Mouse (Mus musculus): Measurements from ENCODE around the gene Scamp4.
A peak's percentile ranks its signal among the peaks of the same experiment; 100 is the strongest.

The Scamp4 gene

DNA sequence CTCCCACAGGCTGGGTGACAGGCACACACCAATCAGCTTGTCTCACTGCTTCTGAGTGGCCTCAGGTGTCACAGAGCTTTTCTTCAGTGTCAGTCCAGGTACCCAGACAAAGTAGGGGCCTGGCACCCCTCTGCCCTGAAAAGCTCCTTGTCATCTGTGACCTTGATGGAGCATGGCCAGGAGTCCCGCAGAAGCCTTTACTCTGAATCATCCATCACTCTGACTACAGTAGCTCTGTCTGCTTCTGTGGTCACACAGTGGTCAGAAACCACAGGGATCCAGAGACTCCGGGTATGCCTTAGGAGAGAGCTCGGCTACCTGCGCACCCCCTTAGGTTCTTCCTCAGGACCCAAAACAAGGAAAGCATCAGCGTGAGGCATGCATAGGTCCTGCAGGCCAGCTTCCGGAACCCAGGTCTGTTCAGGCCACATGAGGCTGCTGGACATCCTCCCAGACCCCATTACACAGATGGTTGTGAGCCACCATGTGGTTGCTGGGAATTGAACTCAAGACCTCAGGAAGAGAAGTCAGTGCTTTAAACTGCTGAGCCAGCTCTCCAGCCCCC, 50.6 kb downstream of the Scamp4 start:
- DNase-seq (ENCODE audit: low spot score in 2 of 2): no peak

DNA sequence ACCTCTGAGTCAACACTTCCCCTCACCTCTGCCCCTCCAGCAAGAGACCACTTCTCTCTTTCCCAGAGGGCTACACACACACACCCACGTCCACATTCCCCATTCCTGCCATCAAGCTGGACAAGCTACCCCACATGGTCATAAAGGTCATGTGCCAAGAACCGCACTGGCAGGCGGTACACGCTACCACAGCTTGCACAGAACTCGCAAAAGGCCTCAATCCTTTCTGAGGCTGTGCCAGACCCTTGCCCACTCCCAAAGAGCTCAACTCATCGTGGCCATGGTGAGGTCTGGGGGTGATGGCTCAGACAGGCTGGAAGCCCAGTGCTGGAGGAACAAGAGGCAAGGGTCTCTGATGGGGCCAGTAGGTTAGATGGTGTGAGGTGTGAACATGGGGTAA, 52.2 kb downstream of the Scamp4 start:
- no peak for DNase-seq (ENCODE audit: low spot score in 2 of 2)

- no peak for DNase-seq (ENCODE audit: low spot score in 2 of 2)
Observed at GRCm38 (mm10) chr10:80655406-80656129, 52.9 kb downstream of the Scamp4 start.

DNA sequence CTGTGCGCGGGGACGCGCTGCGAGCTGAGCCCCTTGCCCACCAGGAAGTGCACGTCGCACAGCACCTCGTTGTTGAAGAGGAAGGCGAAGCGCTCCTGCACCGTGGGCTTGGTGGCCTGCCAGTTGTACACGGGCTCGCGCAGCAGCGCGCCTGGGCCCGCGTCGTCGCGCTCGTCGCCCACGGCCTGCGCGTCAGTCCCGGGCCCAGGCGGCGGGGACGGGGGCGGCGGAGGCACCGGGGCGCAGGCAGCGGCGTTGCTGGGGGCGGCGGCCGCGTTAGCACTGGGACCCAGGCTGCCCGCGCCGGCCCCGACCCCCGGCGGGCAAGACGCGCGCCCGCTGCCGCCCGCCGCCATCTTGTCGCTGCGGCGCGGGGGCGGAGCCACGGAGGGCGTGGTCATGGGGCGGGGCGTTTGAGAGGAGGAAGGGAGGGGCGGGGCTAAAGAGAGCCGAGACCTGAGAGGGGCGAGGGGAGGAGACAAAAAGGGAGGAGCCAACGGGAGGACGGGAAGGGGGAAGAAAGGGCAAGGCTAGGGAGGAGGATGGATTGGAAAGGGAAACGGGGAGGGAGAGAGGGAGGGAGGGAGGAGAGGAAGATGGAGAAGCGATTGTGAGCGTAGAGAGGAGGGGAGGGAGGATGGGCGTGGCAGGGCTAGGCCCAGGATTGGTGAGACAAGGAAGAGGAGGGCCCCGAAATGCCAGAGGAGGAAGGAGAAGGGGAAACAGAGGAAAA, 53.6 kb downstream of the Scamp4 start:
- DNase-seq (ENCODE audit: low spot score in 2 of 2): peak; percentile 90 to 96

DNA sequence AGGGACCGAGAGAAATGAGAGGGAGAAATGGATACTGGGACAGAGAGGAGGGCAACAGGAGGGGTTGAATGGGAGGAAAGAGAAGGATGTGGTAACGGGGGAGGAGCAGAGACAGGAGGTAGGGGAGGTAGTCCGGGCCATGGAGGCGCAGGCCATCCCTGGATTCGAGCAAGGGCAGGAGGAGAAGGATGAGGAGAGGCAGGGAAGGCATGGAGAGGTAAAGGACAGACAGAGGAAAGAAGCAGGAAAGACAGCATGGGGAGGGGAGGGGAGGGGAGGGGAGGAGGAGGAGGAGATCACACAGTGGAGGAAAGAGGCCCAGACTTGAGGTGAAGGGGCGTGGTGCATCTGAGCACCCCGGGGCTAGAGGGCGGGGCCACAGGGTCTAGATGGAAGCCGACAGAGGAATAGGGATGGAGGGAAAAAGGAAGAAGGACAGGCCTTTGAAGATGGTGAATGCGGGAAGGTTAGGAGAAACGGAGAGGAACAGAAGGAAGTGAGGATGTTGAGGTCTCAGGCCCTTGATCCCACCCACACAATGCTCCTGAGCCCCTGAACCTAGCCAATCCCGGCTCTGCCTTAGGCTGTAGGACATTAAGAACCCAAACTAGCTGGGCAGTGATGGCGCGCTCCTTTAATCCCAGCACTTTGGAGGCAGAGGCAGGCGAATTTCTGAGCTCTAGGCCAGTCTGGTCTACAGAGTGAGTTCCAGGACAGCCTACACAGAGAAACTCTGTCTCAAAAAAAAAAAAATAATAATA, 54.4 kb downstream of the Scamp4 start, which contains the start of gene Btbd2:
Btbd2 (minus strand) TSS at position 209 of the 761 bp plus-strand sequence.
- no peak for DNase-seq (ENCODE audit: low spot score in 2 of 2)

DNA sequence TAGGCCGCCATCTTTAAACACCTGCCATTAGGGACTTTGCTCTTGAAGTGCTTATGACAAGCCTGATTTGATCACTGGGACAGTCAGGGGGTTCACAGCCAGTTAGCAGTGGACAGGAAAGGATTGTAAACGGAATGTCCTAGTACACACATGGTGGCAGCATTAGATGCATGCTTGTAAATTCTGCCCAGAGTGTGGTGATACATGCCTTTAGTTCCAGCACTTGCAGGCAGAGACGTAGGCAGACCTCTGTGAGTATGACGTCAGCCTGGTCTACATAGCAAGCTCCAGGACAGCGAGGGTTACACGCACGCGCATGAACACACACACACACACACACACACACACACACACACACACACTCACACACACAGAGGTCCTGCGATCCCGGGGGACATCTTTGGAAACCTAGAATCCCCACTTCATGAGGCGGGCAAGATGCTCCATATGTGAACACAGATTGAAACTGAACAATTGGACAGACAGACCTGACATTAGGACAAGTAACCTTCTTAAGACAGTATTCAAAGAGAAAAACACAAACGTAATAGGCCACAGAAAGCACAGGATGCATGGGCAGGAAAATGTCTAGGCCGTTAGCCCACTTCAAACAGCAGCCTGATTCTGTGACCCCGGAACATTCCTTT, 55.6 kb downstream of the Scamp4 start:
- no peak for DNase-seq (ENCODE audit: low spot score in 2 of 2)

DNA sequence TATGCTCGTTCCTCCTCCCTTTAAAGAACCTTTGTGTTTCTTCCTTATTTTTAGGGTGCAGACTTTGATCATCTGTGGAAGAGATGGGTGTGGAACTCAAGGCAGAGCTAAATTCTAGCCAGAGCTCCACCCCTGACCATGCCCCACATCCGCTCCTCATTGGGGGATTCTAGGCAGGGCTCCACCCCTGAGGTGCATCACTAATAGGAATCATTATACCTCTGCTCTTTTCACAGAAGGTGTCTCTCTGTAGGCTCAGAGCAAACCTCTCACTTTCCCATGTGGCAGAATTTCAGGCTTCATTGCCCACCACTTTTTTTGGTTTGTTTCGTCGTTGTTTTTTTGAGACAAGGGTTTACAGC, 56.1 kb downstream of the Scamp4 start:
- DNase-seq (ENCODE audit: low spot score in 2 of 2): no peak

DNA sequence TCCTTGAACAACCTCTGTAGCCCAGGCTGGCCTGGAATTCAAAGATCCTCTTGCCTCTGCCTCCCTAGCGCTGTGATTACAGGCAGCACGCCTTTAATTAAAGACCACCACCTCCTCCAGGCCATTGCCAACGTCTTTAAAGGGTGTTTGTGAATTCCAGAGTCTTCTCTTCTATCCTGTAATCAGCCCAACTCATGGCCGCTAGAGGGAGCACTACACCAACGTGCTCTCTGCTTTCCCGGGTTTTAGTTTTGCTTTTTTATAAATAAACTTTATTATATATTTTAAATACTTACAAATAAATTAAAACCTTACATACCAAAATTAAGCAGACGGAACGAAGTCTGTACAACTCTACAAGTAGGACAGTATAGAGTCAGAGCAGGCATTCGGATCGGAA, 56.5 kb downstream of the Scamp4 start:
- DNase-seq (ENCODE audit: low spot score in 2 of 2): peak in 1 of 2 experiments; percentile 73

GRCm38 (mm10) chr10:80661149-80661548, 58.5 kb downstream of the Scamp4 start:
- peak in 1 of 2 experiments; percentile 46 for DNase-seq (ENCODE audit: low spot score in 2 of 2)

DNA sequence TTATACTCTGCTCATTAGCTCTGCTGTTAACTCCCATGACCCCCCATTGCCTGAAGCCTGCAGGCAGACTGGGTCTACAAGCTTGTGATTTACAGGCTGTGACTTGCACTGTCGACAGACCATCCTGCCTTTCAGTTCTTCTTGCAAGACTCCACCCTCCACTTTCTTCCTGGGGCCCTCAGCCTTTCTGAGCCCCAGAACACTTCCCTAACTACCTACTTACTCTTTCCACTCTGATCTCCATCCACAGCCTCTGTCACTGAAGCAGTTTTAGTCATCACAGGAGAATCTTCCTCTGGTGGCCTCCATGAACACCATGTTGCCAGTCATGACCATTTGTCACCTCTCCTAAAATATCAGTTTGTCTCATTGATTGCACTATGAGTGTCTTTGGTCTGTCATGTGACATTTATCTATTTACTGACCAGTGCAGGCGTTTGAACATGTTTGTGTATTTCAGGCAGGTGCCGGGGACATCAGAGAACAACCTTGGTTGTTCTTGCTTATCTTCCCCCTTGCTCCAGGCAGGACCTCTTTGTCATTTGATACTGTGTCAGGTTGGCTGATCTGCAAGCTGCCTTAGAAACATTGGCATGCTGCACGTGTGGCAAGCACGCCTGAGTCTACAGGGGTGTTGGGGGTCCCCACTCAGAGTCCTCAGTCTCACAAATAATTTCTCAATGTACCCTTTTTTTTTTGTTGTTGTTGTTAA, 61.0 kb downstream of the Scamp4 start:
- DNase-seq (ENCODE audit: low spot score in 2 of 2): no peak

DNA sequence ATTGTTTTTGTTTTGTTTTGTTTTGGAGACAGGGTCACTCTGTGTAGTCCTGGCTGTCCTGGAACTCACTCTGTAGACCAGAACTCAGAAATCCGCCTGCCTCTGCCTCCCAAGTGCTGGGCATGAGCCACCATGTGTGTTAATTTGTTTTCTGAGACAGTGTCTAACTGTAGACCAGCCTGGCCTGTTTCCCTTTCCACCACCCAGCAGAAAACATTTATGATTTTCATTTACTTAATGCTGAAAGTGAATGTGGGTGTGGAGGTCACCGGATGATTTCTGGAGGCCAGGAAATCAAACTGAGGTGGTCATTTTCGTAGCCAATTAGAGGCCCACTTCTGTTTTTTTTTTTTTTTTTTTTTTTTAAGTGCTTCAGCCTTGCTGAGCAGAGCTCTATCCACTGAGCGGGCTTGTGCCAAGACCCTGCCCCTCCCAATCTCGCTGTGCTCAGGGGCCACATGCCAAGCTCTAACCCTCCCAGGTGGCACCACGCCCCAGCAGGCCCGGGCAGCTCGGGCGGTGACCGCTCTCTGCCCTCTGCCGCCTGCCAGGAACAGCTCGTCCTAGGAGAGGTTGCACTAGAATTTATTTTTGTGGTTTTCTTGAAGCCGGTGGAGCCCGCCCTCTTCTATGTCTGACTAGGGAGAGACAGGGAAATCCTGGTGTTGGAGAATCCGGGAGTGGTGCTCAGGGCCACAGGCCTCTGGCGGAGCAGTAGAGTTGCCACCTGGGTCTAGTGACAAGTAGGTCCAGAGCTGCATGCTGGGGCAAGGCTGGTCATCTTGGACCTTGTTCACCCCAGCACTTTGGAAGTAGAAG, 61.7 kb downstream of the Scamp4 start:
- DNase-seq (ENCODE audit: low spot score in 2 of 2): peak; percentile 91 to 96

- DNase-seq (ENCODE audit: low spot score in 2 of 2): peak in 1 of 2 experiments; percentile 85
Observed at GRCm38 (mm10) chr10:80665016-80665380, 62.3 kb downstream of the Scamp4 start.
